Mouse (Mus musculus) liver, postnatal 0 days (tissue): ENCODE measurements at regions not wholly inside any gene's neighbourhood (a gene's known extent, or its start where the extent isn't known, plus 50 kb on each side); places are given as distances from the start of the nearest gene placed in this dataset.

Experiments used
- CTCF ChIP-seq: sonication (generic); IDR thresholded peaks from 2 replicates; pipeline ENCODE4 v1.5.1; 2016; ENCODE audit warnings: antibody characterized with exemption, low read depth
- EP300 ChIP-seq: IDR thresholded peaks from 2 replicates; pipeline ENCODE4 v1.6.1; 2016; ENCODE audit warnings: antibody characterized with exemption, low read depth, mild to moderate bottlenecking

DNA sequence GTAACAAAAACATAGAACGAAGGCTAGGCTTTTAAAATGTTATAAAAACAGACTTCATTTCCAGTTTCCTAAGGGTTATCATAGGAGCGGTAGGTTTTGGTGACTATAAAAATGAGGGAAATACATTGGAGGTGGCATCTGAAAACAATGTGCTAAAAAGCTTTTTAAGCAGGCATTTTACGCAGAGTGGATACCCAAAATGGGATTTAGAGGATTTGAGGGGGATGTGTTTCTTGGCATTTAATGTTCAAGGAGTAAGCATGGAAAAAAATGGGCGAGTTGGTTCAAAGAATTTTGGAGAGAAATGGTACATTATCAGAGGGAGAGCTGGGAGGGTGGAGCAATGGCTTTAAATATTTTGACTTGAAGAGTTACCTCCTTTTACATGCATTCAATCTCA, 334.6 kb upstream of the Satb1 start:
- TF ChIP-seq CTCF (no peak), EP300 (no peak)
